Mouse (Mus musculus) C2C12 (cell line): ENCODE measurements around the gene Olfr115.

Experiments
- CEBPB ChIP-seq: IDR thresholded peaks from one replicate; pipeline ENCODE4 v1.6.1; 2011; ENCODE audit warnings: low read depth, mild to moderate bottlenecking, control low read depth, moderate library complexity
- CTCF ChIP-seq: IDR thresholded peaks from one replicate; pipeline ENCODE4 v1.5.1; 2011; ENCODE audit not compliant: control insufficient read depth, insufficient read depth, insufficient read length

DNA sequence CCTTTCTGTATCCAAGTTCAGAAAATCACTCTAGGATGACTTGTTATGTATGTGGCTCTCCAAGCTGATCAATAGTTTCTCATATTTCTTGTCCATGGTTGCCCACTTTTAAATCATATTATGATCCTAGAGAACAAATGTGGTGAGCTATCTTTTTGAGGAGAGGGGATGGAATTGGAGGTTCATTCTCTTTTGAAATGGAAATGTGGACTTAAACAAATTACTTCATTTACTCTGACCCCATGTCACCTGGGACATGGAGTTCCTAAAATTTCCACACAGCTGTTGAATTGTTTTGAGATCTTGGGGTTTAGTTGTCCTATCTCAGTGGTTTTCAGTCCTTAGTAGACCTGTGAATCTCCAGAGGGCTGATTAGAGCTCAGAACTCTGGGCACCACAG lies 49.3 kb downstream of the Olfr115 start, which contains the start of gene Olfr113:
- no peak for TF ChIP-seq CTCF
- no peak for TF ChIP-seq CEBPB
